Mouse (Mus musculus): ENCODE data around the gene Fam118b.

Gene Fam118b

DNA sequence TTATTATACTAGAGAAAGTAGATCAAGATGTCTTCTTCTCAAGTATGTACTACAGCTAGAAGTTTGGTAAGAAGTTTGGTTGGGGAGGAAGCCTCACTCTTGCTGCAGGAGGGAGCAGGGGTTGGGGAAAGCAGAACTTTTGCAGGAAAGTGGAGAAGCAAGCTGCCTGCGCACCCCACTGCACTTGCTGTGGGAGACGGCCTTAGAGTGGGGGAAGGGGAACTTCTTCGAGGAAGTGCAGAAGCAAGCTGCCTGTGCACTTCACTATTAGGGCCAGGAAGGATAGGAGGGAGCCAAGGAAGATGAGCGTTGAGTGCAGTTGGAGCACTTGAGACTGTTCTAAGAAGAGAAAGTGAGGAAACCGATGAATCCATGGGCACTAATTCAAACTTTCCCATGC is 84.2 kb downstream of the Fam118b start:
- TF ChIP-seq NANOG (IDR thresholded peaks at IDR 0.05; ENCODE audit: borderline replicate concordance, low read length): no peak
- no peak for TF ChIP-seq POU5F1 (IDR thresholded peaks at IDR 0.05; ENCODE audit: borderline replicate concordance, low read length)
- TF ChIP-seq CTCF (conservative IDR thresholded peaks at IDR 0.05; ENCODE audit: low read length): no peak
- Histone ChIP-seq H3K4me3 (replicated peaks; ENCODE audit: low read length) (no peak overlapping the region), H3K27me3 (ENCODE audit: insufficient read depth, low read length) (no peaks in the 10 kb centered on the region; the same call in 1 of the 2 replicates), H3K9me3 (ENCODE audit: low read length) (no peaks in the 10 kb centered on the region), H3K4me1 (replicated peaks; ENCODE audit: low read depth, low read length) (peaks cover 2% of the 10 kb centered on the region; the same call in 1 of the 2 replicates), H3K36me3 (ENCODE audit: insufficient read depth, low read length) (no peaks in the 10 kb centered on the region)

DNA sequence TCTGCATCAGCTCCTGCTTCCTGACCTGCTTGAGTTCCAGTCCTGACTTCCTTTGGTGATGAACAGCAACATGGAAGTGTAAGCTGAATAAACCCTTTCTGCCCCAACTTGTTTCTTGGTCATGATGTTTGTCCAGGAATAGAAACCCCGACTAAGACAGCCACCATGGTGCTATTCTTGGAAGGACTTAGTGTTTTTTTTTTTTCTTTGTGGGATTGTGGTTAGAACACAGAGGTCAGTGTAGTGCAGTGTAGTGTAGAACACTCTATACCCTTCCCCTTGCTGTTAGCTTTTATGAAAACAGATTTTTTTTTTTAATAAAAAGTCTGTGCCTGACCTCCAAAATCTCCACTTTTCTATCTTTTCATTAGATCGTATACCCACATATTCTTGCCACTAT is 84.8 kb downstream of the Fam118b start:
- Histone ChIP-seq H3K36me3 (ENCODE audit: insufficient read depth, low read length) (no peaks in the 10 kb centered on the region), H3K27me3 (ENCODE audit: insufficient read depth, low read length) (no peaks in the 10 kb centered on the region), H3K4me3 (replicated peaks; ENCODE audit: low read length) (no peak overlapping the region), H3K4me1 (replicated peaks; ENCODE audit: low read depth, low read length) (0 out of 2 replicates have a peak, but pooled peaks cover 2% of the 10 kb centered on the region), H3K9me3 (ENCODE audit: low read length) (no peaks in the 10 kb centered on the region)
- TF ChIP-seq POU5F1 (IDR thresholded peaks at IDR 0.05; ENCODE audit: borderline replicate concordance, low read length): no peak
- no peak for TF ChIP-seq CTCF (conservative IDR thresholded peaks at IDR 0.05; ENCODE audit: low read length)
- TF ChIP-seq NANOG (IDR thresholded peaks at IDR 0.05; ENCODE audit: borderline replicate concordance, low read length): no peak

DNA sequence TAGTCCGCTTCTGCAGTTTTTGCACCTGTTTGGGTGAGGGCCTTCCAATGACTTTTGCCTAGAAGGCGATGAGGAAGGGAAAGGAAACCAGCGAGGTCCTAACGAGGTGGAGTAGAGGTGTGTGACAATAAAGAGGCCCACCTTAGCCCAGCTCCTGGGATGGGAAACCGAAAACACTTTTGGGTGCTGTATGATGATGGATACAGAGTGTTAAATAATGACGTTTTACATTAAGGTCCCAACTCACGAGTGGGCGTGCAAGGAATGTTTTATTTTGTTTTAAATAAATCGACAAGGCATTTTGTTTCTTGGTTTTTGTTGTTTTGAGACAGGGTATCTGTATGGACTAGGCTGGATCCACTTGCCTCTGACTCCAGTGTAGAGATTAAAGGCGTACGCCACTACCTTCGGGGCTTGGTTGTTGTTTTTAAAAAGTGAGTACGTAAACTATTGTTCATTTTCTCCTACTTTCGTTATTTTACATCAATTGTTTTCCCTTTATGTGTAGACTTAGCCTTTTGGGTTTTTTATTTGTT is 91.4 kb downstream of the Fam118b start:
- no peak for TF ChIP-seq POU5F1 (IDR thresholded peaks at IDR 0.05; ENCODE audit: borderline replicate concordance, low read length)
- TF ChIP-seq NANOG (IDR thresholded peaks at IDR 0.05; ENCODE audit: borderline replicate concordance, low read length): no peak
- no peak for TF ChIP-seq CTCF (conservative IDR thresholded peaks at IDR 0.05; ENCODE audit: low read length)
- peaks cover 37% of the 10 kb centered on the region for H3K4me1 ChIP-seq (replicated peaks; ENCODE audit: low read depth, low read length)
- no peaks in the 10 kb centered on the region for H3K9me3 ChIP-seq (ENCODE audit: low read length)
- peak overlapping the region; percentile 89 for H3K4me3 ChIP-seq (replicated peaks; ENCODE audit: low read length)
- H3K36me3 ChIP-seq (ENCODE audit: insufficient read depth, low read length): peaks cover 3% of the 10 kb centered on the region
- no peaks in the 10 kb centered on the region for H3K27me3 ChIP-seq (ENCODE audit: insufficient read depth, low read length)

DNA sequence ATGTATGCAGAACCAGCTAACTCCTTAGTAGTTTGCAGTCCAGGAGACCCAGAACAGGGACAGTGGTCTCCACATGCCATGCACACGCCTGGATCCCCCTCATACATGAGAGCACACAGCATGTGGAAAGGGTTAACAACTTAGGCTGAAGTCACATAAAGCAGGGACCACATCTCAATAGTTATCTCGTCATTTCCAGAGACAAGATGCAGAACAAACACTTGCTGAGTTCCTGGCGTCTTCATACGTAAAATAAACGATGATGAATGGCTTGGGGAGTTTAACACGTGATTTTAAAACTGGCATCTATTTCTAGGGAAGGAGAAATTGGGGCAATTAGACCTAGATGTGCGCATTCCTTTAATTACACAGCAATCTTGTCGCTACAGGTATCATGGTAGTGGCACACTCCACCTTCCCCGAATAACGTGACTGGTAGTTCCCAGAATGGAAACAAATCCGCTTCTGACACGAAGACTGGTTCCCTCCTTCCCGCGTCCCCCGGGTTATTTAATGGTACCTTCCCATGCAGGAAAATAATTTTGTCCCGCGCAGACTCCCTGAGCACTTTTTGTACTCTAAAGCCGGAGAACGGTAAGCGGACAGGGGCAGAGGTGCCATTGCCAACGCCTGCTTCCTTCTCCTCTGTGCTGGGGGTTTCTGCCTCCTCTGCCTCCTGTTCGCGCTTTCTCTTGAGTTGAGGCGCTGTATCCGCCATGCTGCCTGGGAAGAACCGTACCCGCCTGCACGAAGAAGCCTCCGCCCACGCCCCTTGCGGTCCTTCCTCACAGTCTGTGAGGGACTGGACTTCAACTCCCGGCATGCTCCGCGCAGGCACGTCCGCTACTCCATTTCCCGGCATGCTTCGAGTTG is 92.1 kb downstream of the Fam118b start, which contains the start of gene Dcps:
Gene Dcps, minus strand, starts transcription at position 811 of the 873 bp plus-strand sequence.
- Histone ChIP-seq H3K27me3 (ENCODE audit: insufficient read depth, low read length) (no peaks in the 10 kb centered on the region), H3K4me1 (replicated peaks; ENCODE audit: low read depth, low read length) (peaks cover 37% of the 10 kb centered on the region), H3K9me3 (ENCODE audit: low read length) (no peaks in the 10 kb centered on the region), H3K4me3 (replicated peaks; ENCODE audit: low read length) (peak within 1 kb of the TSS; percentile 89), H3K36me3 (ENCODE audit: insufficient read depth, low read length) (peaks cover 10% of the 10 kb centered on the region)
- TF ChIP-seq NANOG (IDR thresholded peaks at IDR 0.05; ENCODE audit: borderline replicate concordance, low read length) (no peak), CTCF (conservative IDR thresholded peaks at IDR 0.05; ENCODE audit: low read length) (no peak), POU5F1 (IDR thresholded peaks at IDR 0.05; ENCODE audit: borderline replicate concordance, low read length) (no peak)

DNA sequence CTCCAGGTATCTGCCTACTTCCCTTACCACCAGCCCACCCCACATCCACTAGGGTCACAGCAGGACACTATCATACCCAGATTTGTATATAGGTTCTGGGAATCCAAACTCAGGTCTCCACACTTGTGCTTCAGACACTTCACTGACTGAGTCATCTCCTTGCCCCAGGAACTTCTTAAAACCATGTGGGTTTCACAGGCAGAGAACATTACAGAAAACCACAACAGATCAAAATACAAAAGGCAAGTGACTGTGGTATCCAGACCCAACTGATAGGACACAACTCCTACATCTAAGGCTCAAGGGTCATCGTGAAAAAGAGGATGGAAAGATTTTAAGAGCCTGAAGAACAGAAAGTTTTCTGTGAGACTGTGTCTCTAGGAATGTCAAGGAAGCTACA is 94.3 kb downstream of the Fam118b start:
- no peak for TF ChIP-seq NANOG (IDR thresholded peaks at IDR 0.05; ENCODE audit: borderline replicate concordance, low read length)
- no peaks in the 10 kb centered on the region for H3K9me3 ChIP-seq (ENCODE audit: low read length)
- H3K27me3 ChIP-seq (ENCODE audit: insufficient read depth, low read length): no peaks in the 10 kb centered on the region
- H3K36me3 ChIP-seq (ENCODE audit: insufficient read depth, low read length): peaks cover 30% of the 10 kb centered on the region
- H3K4me1 ChIP-seq (replicated peaks; ENCODE audit: low read depth, low read length): peaks cover 37% of the 10 kb centered on the region
- no peak overlapping the region for H3K4me3 ChIP-seq (replicated peaks; ENCODE audit: low read length)

DNA sequence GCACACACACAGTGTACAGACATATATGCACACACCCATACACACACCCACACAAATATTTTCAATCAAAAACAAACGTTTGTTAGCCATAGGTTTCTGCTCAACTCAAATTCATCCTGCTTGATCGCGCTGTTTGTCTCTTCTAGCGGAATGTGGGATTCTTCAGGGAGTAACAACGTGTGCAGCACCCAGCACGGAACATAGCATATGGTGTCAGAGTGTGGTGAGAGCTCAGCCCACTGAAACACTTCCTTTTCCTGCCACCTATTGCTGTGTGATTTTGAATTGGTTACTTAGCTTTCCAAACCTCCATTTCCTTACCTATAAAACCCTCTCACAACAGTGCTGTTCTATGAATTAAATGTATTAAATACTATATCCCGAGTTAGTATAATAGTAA is 97.5 kb downstream of the Fam118b start:
- no peaks in the 10 kb centered on the region for H3K9me3 ChIP-seq (ENCODE audit: low read length)
- peaks cover 56% of the 10 kb centered on the region for H3K36me3 ChIP-seq (ENCODE audit: insufficient read depth, low read length)
- no peak overlapping the region for H3K4me3 ChIP-seq (replicated peaks; ENCODE audit: low read length)
- no peak for TF ChIP-seq CTCF (conservative IDR thresholded peaks at IDR 0.05; ENCODE audit: low read length)
- no peak for TF ChIP-seq POU5F1 (IDR thresholded peaks at IDR 0.05; ENCODE audit: borderline replicate concordance, low read length)
- no peak for TF ChIP-seq NANOG (IDR thresholded peaks at IDR 0.05; ENCODE audit: borderline replicate concordance, low read length)
- H3K4me1 ChIP-seq (replicated peaks; ENCODE audit: low read depth, low read length): peaks cover 39% of the 10 kb centered on the region
- H3K27me3 ChIP-seq (ENCODE audit: insufficient read depth, low read length): no peaks in the 10 kb centered on the region
